Mouse (Mus musculus) kidney, adult 2 months (tissue): ENCODE results near the gene Trim10. TPM values are rescaled to one million over a fixed set of nuclear protein-coding genes. Genes with fewer than 3 reads are reported as not detected.

ENCODE experiments used
- DNase-seq: peaks from one replicate; pipeline ENCODE4 v3.0.0; 2021
- H3K27ac ChIP-seq: fragments of 200-500 bp; 2 replicates; pipeline ENCODE4 v1.5.1; 2012; ENCODE audit warnings: low read depth, low read length, control low read depth, inconsistent platforms; ENCODE audit not compliant: insufficient read depth
- H3K27me3 ChIP-seq: fragments of 200-500 bp; replicated peaks from 2 replicates; pipeline ENCODE4 v1.6.1; 2012; ENCODE audit warnings: mild to moderate bottlenecking, moderate library complexity, low read length, inconsistent platforms; ENCODE audit not compliant: control insufficient read depth, insufficient read depth
- H3K36me3 ChIP-seq: fragments of 200-500 bp; 2 replicates; pipeline ENCODE4 v1.6.1; 2012; ENCODE audit warnings: mild to moderate bottlenecking, moderate library complexity, low read length, inconsistent platforms; ENCODE audit not compliant: control insufficient read depth, insufficient read depth
- H3K4me1 ChIP-seq: fragments of 200-500 bp; 2 replicates; pipeline ENCODE4 v1.6.1; 2011; ENCODE audit warnings: low read length; ENCODE audit not compliant: control insufficient read depth, insufficient read depth
- H3K4me3 ChIP-seq: fragments of 200-500 bp; 2 replicates; pipeline ENCODE4 v1.5.1; 2011; ENCODE audit warnings: mild to moderate bottlenecking, low read depth, low read length, control low read depth; ENCODE audit not compliant: insufficient read depth
- CTCF ChIP-seq: fragments of 200-500 bp; conservative IDR thresholded peaks from 2 replicates; pipeline ENCODE4 v1.5.1; 2011; ENCODE audit warnings: low read depth, mild to moderate bottlenecking, control low read depth, low read length, moderate library complexity, mixed read lengths; ENCODE audit not compliant: insufficient read depth, insufficient read length
- POLR2A ChIP-seq: fragments of 200-500 bp; IDR thresholded peaks from one replicate; pipeline ENCODE4 v1.6.1; 2011; ENCODE audit warnings: low read depth, low read length, control low read depth
- WGBS: fragments of 180-500 bp; shearing (Covaris S2); methylation state at CpG from one replicate; pipeline ENCODE4 v1.1.7; 2018; 5-methylcytosine and 5-hydroxymethylcytosine counted together
- polyA plus RNA-seq: library from polyadenylated mRNA; depleted of rRNA; stranded (reverse); fragments of >200 nt; gene quantifications from 2 replicates; pipeline ENCODE4 v1.2.3, GENCODE M21; 2012

Gene Trim10
- polyA plus RNA-seq, 1 experiment = 0.11 TPM

GRCm38 (mm10) chr17:36843696-36844095 lies 25.7 kb upstream of the Trim10 start:
- H3K27me3 ChIP-seq = no peaks in the 10 kb centered on the region
- H3K36me3 ChIP-seq = no peaks in the 10 kb centered on the region
- TF ChIP-seq CTCF = no peak
- no peak for TF ChIP-seq POLR2A
- no peak overlapping the region for H3K4me3 ChIP-seq
- H3K27ac ChIP-seq = peak overlapping the region; percentile 3; the same call in 1 of the 2 replicates
- peaks cover 10% of the 10 kb centered on the region; the same call in 1 of the 2 replicates for H3K4me1 ChIP-seq
- WGBS = 80% methylated on average over 7 of the region's 7 CpGs
- DNase-seq = no peak

- no peak overlapping the region for H3K27ac ChIP-seq
- DNase-seq = peak; percentile 18
- H3K36me3 ChIP-seq = no peaks in the 10 kb centered on the region
- no peaks in the 10 kb centered on the region for H3K27me3 ChIP-seq
- no peak overlapping the region for H3K4me3 ChIP-seq
- no peak for TF ChIP-seq POLR2A
- H3K4me1 ChIP-seq = peaks cover 10% of the 10 kb centered on the region; the same call in 1 of the 2 replicates
Observed at GRCm38 (mm10) chr17:36844286-36844719, 25.1 kb upstream of the Trim10 start.

- H3K4me1 ChIP-seq = peaks cover 10% of the 10 kb centered on the region; the same call in 1 of the 2 replicates
- no peak for TF ChIP-seq CTCF
- TF ChIP-seq POLR2A = no peak
- no peaks in the 10 kb centered on the region for H3K27me3 ChIP-seq
- H3K27ac ChIP-seq = no peak overlapping the region
- H3K36me3 ChIP-seq = no peaks in the 10 kb centered on the region
- WGBS = 43% methylated on average over 1 of the region's 1 CpGs
- no peak overlapping the region for H3K4me3 ChIP-seq
- DNase-seq = peak; percentile 19
Observed at GRCm38 (mm10) chr17:36844725-36845124, 24.6 kb upstream of the Trim10 start.

GRCm38 (mm10) chr17:36848911-36849310 lies 20.5 kb upstream of the Trim10 start:
- peaks cover 3% of the 10 kb centered on the region; the same call in 1 of the 2 replicates for H3K36me3 ChIP-seq
- DNase-seq = no peak
- no peak overlapping the region for H3K27ac ChIP-seq
- no peak overlapping the region for H3K4me3 ChIP-seq
- H3K4me1 ChIP-seq = peaks cover 7% of the 10 kb centered on the region; the same call in 1 of the 2 replicates
- TF ChIP-seq POLR2A = no peak
- TF ChIP-seq CTCF = no peak
- no peaks in the 10 kb centered on the region for H3K27me3 ChIP-seq
- 62% methylated on average over 5 of the region's 5 CpGs for WGBS

- H3K4me3 ChIP-seq = no peak overlapping the region
- WGBS = 90% methylated on average over 2 of the region's 2 CpGs
- TF ChIP-seq CTCF (no peak), POLR2A (no peak)
- peaks cover 3% of the 10 kb centered on the region; the same call in 1 of the 2 replicates for H3K36me3 ChIP-seq
- no peaks in the 10 kb centered on the region for H3K27me3 ChIP-seq
- H3K27ac ChIP-seq = no peak overlapping the region
- H3K4me1 ChIP-seq = no peaks in the 10 kb centered on the region
- no peak for DNase-seq
Observed at GRCm38 (mm10) chr17:36849992-36850391, 19.4 kb upstream of the Trim10 start.

GRCm38 (mm10) chr17:36851200-36851599 lies 18.2 kb upstream of the Trim10 start:
- peaks cover 4% of the 10 kb centered on the region; the same call in 1 of the 2 replicates for H3K36me3 ChIP-seq

GRCm38 (mm10) chr17:36851627-36852026 lies 17.7 kb upstream of the Trim10 start:
- Histone ChIP-seq H3K4me3 (no peak overlapping the region), H3K36me3 (peaks cover 5% of the 10 kb centered on the region; the same call in 1 of the 2 replicates), H3K4me1 (no peaks in the 10 kb centered on the region), H3K27me3 (no peaks in the 10 kb centered on the region), H3K27ac (no peak overlapping the region)
- 86% methylated on average over 5 of the region's 5 CpGs for WGBS
- TF ChIP-seq CTCF (no peak), POLR2A (no peak)
- DNase-seq = no peak

More at GRCm38 (mm10) chr17:36851200-36851599, 18.2 kb upstream of the Trim10 start:
- WGBS = 64% methylated on average over 5 of the region's 5 CpGs
- no peak for DNase-seq
- Histone ChIP-seq H3K4me1 (no peaks in the 10 kb centered on the region), H3K27ac (no peak overlapping the region), H3K27me3 (no peaks in the 10 kb centered on the region), H3K4me3 (no peak overlapping the region)
- TF ChIP-seq POLR2A (no peak), CTCF (no peak)
